8 mouse cellular contexts compared by ENCODE assay signal in the genomic region with DNA sequence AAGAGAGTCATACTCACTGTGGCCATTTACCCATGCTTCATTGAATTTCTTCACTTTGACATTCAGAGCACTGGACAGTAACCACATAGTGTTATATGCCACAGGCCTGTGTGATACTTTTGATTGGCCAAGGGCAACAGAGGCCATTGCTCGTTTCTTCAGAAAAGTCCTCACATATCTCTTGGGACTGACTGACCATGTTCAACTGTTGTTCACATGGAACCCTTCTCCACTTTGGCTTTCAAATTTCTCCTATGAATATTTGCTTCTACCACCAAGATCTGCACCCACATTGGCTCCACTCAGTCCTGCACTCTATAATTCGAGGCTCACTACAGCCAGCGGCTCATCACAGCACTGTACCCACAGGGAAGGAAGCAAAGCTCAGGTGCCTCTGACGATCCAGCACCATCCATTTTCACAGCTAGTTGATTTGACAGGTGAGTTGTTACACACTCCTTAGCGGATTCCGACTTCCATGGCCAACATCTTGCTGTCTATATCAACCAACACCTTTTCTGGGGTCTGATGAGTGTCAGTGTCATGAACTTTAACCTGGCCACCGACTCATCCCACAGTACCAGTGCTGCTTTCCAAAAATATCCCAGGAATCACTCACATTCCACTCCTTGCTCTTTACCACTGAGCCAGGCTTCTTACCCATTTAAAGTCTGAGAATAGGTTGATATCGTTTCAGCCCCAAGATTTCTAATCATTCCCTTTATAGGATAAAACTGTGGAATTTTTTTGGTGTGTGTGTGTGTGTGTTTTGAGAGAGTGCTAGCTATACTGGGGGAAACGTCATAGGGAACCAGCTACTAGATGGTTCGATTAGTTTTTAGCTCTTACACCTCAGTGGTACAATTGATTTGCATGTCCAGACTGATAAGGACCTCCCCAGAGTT.
A peak's percentile ranks its signal among the peaks of the same experiment; 100 is the strongest.
DNase-seq lines count a peak whose midpoint lies in the region; ATAC-seq lines count a peak whose summit lies in the region.

No protein-coding gene starts in this region.

- H3K9ac ChIP-seq in forebrain, embryonic 15.5 days (replicated peaks) = no peak overlapping the region
- no peak overlapping the region for H3K9ac ChIP-seq in hindbrain, embryonic 13.5 days

- peak; percentile 15 for DNase-seq in ovary, postnatal 10 days (ENCODE audit: low spot score)
- DNase-seq in ovary, adult 18-20 months (ENCODE audit: low spot score) = no peak
- DNase-seq in c-Kit-negative CD71-positive TER-119-positive erythroid progenitor cells, embryonic 14.5 days (ENCODE audit: low read depth, low spot score) = peak; percentile 94
- peak; percentile 9 to 12 for DNase-seq in left cerebral cortex, postnatal 36 days (ENCODE audit: low spot score in 2 of 2)
- DNase-seq in midbrain, embryonic 10.5 days (ENCODE audit: low spot score) = peak; percentile 97
- peak; percentile 36 to 76 for DNase-seq in spleen, postnatal 10 days (ENCODE audit: low spot score in 2 of 2)

- WGBS in forebrain, embryonic 15.5 days = 64% methylated on average over 10 of the region's 10 CpGs
- WGBS in hindbrain, embryonic 13.5 days = 62% methylated on average over 10 of the region's 10 CpGs
- WGBS in midbrain, embryonic 10.5 days = 64% methylated on average over 10 of the region's 10 CpGs

- H3K36me3 ChIP-seq in forebrain, embryonic 15.5 days = no peaks in the 10 kb centered on the region
- H3K36me3 ChIP-seq in hindbrain, embryonic 13.5 days = no peaks in the 10 kb centered on the region
- H3K36me3 ChIP-seq in midbrain, embryonic 10.5 days = no peaks in the 10 kb centered on the region

- H3K9me3 ChIP-seq in forebrain, embryonic 15.5 days = peaks cover 16% of the 10 kb centered on the region
- H3K9me3 ChIP-seq in hindbrain, embryonic 13.5 days = peaks cover 45% of the 10 kb centered on the region
- peaks cover 88% of the 10 kb centered on the region for H3K9me3 ChIP-seq in midbrain, embryonic 10.5 days (replicated peaks)

- H3K27me3 ChIP-seq in forebrain, embryonic 15.5 days = no peaks in the 10 kb centered on the region
- no peaks in the 10 kb centered on the region for H3K27me3 ChIP-seq in hindbrain, embryonic 13.5 days
- no peaks in the 10 kb centered on the region for H3K27me3 ChIP-seq in midbrain, embryonic 10.5 days (ENCODE audit: low read depth, poor library complexity, severe bottlenecking)

- ATAC-seq in forebrain, embryonic 15.5 days (replicated peaks) = peak; percentile 99
- ATAC-seq in hindbrain, embryonic 13.5 days (ENCODE audit: low FRiP score) = peak; percentile 99

- H3K4me3 ChIP-seq in forebrain, embryonic 15.5 days = no peak overlapping the region
- H3K4me3 ChIP-seq in hindbrain, embryonic 13.5 days = no peak overlapping the region
- no peak overlapping the region for H3K4me3 ChIP-seq in midbrain, embryonic 10.5 days

- no peaks in the 10 kb centered on the region for H3K4me1 ChIP-seq in forebrain, embryonic 15.5 days
- no peaks in the 10 kb centered on the region for H3K4me1 ChIP-seq in hindbrain, embryonic 13.5 days (replicated peaks)
- H3K4me1 ChIP-seq in midbrain, embryonic 10.5 days = no peaks in the 10 kb centered on the region

- H3K27ac ChIP-seq in forebrain, embryonic 15.5 days (replicated peaks) = no peak overlapping the region
- no peak overlapping the region for H3K27ac ChIP-seq in hindbrain, embryonic 13.5 days
- H3K27ac ChIP-seq in midbrain, embryonic 10.5 days (replicated peaks) = no peak overlapping the region

- H3K4me2 ChIP-seq in forebrain, embryonic 15.5 days (replicated peaks) = no peak overlapping the region
- no peak overlapping the region for H3K4me2 ChIP-seq in hindbrain, embryonic 13.5 days

- intact Hi-C loops in left cerebral cortex, postnatal 36 days (cut with DNase I) = no loop called here
